Mouse (Mus musculus) cerebellum, adult 9-10 months (tissue): ENCODE measurements around the gene Gm28576.
"Not testable (repeated sequence)": the region's sequence is repeated elsewhere in the genome, so short reads cannot be mapped to it uniquely, and the experiment has no call there.

Experiments
- DNase-seq: peaks from one replicate; pipeline ENCODE4 v3.0.0; 2022

Gene Gm28576

DNA sequence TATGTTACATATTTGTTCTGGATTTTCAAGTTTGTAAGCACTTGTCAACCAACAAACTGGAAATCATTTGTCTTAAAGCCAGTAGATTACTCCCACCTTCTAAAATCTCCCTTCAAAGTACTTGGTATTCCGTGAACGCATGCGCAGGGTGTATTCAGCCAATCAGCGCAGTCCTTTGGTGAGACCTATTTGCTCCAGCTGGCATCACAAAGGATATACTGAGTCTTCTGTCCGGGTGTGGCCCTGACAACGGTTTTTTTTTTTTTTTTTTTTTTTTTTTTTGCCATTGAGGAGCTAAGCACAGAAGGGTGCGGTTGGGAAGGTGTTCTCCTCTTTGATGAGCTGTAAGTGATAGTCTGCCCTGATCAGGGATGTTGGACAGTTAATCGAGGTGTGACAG, at the start of gene Gm28576:
Gene Gm28576, plus strand, starts transcription at position 301 of the 400 bp plus-strand sequence.
- not testable (repeated sequence) for DNase-seq
